Mouse (Mus musculus): ENCODE results near the gene Ccdc121. TPM values are rescaled to one million over a fixed set of nuclear protein-coding genes. Genes with fewer than 3 reads are reported as not detected.

The Ccdc121 gene
- polyA plus RNA-seq, 1 experiment, result not detected

DNA sequence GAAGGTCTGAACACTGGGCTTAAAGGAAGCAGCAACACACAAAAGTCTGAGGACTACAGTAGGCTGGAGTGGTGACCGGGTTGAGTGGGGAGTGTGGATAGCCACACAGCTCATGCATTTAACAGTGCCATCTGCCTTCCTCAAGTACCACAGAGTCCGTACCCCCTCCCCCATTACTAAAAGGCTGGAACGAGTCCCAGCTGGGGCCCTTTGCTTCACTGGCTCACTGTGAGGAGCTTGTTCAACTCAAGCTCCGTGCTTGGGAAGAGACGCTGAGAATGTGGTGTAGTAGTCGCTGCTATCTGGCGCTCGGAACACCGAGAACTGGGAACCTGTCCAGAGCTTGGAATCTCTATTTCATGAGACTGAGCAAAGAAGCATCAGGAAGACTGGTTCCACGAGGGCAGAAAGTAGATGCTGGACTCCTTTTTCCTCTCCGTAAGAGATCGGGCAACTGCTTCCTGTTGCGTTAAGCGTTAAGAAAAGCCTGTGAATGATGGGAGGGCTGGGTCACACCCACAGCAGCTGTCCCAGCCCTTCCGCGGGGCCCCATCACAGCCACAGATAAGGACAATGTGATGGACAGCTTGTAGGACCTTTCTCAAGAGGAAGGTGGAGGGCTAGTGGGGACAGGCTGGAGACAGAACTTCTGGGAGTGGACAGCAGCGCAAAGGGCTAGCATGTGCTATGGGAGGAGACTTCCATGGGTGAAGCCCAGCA, 44.5 kb downstream of the Ccdc121 start:
- H3K4me3 ChIP-seq (ENCODE audit: insufficient read depth, low read length), result no peak overlapping the region
- TF ChIP-seq POLR2A (IDR thresholded peaks at IDR 0.05; ENCODE audit: low read depth, low read length), result no peak
- no peak for TF ChIP-seq CTCF (IDR thresholded peaks at IDR 0.05; ENCODE audit: borderline replicate concordance, insufficient read depth, low read length)
- H3K4me1 ChIP-seq (ENCODE audit: control insufficient read depth, insufficient read depth, low read length), result no peaks in the 10 kb centered on the region
- H3K27ac ChIP-seq (ENCODE audit: insufficient read depth, low read length), result no peak overlapping the region

DNA sequence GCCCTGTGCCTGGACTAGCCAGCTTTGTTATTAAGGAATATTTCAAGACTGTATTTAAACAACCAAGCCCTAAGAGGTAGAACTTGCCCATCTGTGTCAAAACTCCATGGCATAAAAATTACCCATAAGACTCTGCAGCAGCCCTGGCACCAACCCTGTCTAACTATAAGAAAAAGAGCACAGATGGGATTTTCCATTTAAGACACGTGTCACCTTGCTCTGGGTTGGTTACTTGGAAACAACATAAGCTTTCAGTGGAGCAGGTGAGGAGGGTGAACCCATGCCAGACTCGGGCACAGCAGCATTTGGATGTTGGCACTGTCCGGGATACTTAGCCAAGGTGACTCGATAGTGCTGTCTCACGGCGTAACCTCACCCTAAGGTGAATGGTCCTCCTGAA, 45.2 kb downstream of the Ccdc121 start:
- Histone ChIP-seq H3K27ac (ENCODE audit: insufficient read depth, low read length) (no peak overlapping the region), H3K4me3 (ENCODE audit: insufficient read depth, low read length) (no peak overlapping the region), H3K4me1 (ENCODE audit: control insufficient read depth, insufficient read depth, low read length) (no peaks in the 10 kb centered on the region)
- TF ChIP-seq POLR2A (IDR thresholded peaks at IDR 0.05; ENCODE audit: low read depth, low read length) (no peak), CTCF (IDR thresholded peaks at IDR 0.05; ENCODE audit: borderline replicate concordance, insufficient read depth, low read length) (no peak)

DNA sequence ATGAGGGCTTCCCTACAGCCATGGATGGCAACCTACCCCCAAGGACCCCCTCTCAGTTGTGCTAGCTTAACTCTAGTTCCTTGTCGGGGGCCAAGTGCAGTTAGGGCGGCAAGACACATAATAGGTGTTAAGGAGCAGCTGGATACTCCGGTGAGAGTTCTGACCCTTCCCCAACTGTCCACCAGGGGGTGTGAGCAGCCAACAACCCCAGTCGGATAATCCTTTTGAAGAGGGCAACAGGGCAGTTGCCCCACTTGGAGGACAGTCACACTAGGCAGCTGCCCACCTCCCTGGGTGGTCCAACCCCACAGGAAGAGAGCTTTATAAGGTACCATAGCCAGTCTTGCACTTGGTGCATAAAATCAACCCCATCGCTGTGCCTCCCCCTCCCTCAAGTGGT, 46.2 kb downstream of the Ccdc121 start:
- H3K4me3 ChIP-seq (ENCODE audit: insufficient read depth, low read length), result no peak overlapping the region
- no peaks in the 10 kb centered on the region for H3K4me1 ChIP-seq (ENCODE audit: control insufficient read depth, insufficient read depth, low read length)
- no peak overlapping the region for H3K27ac ChIP-seq (ENCODE audit: insufficient read depth, low read length)
- no peak for TF ChIP-seq CTCF (IDR thresholded peaks at IDR 0.05; ENCODE audit: borderline replicate concordance, insufficient read depth, low read length)
- TF ChIP-seq POLR2A (IDR thresholded peaks at IDR 0.05; ENCODE audit: low read depth, low read length), result no peak

DNA sequence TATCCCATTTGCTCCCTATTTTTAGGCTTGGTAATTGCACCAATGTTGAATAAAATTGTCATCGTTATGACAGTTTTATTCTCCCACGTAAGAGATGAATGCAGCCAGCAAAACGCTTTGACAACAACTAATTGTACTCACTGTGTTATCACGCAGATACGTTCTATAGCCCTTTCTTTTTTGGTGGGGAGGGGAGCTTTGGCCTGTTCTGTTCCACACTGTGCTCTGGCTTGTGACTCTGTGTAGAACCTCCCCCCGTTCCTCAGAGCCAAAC, 48.4 kb downstream of the Ccdc121 start:
- Histone ChIP-seq H3K4me3 (ENCODE audit: insufficient read depth, low read length) (no peak overlapping the region), H3K4me1 (ENCODE audit: control insufficient read depth, insufficient read depth, low read length) (no peaks in the 10 kb centered on the region), H3K27ac (ENCODE audit: insufficient read depth, low read length) (no peak overlapping the region)
- no peak for TF ChIP-seq POLR2A (IDR thresholded peaks at IDR 0.05; ENCODE audit: low read depth, low read length)
- TF ChIP-seq CTCF (IDR thresholded peaks at IDR 0.05; ENCODE audit: borderline replicate concordance, insufficient read depth, low read length), result no peak

DNA sequence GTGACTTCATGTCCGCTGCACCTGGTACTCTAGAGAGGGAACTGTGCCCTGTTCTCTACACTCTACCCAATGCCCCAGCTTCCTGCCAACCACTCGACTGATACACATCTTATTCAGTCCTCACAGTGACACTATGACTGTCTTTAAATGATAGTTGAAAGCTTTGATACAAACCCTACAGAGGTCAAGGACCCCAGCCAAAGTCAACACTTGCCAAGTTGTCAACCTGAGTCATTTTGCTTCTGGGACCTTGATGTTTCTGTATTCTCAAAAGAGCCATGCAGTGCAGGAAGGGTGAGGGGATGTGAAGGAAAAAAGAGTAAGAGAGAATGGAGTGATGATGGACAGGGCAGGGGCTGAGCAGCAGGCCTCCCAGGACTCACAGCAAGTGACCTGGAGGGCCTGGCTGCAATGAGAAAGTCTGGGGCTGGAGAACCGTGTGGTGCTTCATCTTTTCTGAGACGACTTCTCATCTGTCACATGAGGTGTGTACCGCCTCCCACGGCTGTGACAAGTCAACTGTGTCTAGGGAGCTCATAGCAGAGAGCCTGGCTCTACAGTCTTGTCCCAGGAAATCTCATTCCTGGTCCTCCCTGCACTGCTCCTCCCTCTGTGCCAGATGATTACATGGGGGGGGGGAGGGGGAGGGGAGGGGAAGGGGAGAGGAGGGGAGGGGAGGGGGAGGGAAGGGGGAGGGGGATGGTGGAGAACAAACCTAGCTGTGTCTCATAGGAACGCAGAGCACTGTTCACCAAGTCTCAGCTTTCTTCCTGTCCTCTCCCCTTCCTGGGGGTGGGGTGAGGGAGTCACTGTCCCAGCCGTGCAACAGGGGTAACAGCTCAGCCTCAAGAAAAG, 49.0 kb downstream of the Ccdc121 start:
- no peaks in the 10 kb centered on the region for H3K4me1 ChIP-seq (ENCODE audit: control insufficient read depth, insufficient read depth, low read length)
- H3K4me3 ChIP-seq (ENCODE audit: insufficient read depth, low read length), result no peak overlapping the region
- no peak for TF ChIP-seq CTCF (IDR thresholded peaks at IDR 0.05; ENCODE audit: borderline replicate concordance, insufficient read depth, low read length)
- no peak overlapping the region for H3K27ac ChIP-seq (ENCODE audit: insufficient read depth, low read length)

DNA sequence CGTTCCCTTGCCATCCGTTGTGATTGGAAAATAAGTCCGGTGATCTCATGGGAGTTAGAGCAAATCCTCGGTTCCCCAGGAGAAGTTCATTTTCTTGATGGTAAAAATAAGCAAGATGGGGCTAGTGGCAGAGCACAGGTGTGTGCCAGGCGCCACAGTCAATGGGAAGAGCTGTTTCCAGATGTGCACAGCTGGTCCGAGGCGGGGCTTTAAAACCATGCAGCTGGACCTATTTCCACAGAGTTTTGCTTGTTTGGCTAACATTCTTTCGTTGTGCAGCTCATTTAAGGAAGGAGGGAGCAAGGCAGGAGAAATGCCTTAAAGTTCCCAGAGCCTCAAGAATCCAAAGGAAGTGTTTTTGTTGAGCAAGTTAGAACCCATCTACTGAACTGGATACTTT, 49.8 kb downstream of the Ccdc121 start:
- no peaks in the 10 kb centered on the region for H3K4me1 ChIP-seq (ENCODE audit: control insufficient read depth, insufficient read depth, low read length)
- TF ChIP-seq CTCF (IDR thresholded peaks at IDR 0.05; ENCODE audit: borderline replicate concordance, insufficient read depth, low read length) (no peak), POLR2A (IDR thresholded peaks at IDR 0.05; ENCODE audit: low read depth, low read length) (no peak)
- H3K27ac ChIP-seq (ENCODE audit: insufficient read depth, low read length), result no peak overlapping the region
- no peak overlapping the region for H3K4me3 ChIP-seq (ENCODE audit: insufficient read depth, low read length)

DNA sequence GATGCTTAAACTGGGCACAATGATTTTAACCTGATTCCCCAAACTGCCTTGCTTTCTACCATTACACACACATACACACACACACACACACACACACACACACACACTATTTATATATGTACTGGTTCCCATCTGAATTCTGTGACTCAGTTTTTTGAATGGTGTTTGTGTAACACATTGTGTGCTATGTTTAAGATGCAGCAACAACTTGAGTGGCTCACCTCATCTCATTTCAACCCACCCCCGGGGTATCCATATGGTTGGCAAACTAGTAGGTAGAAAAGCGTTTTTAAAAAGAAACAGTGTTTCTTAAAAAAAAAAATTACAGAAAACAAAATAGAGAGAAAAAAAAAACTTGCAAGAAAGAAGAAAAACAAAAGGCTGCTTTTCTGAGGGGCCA, 51.0 kb downstream of the Ccdc121 start:
- Histone ChIP-seq H3K4me1 (ENCODE audit: control insufficient read depth, insufficient read depth, low read length) (no peaks in the 10 kb centered on the region), H3K27ac (ENCODE audit: insufficient read depth, low read length) (no peak overlapping the region), H3K4me3 (ENCODE audit: insufficient read depth, low read length) (no peak overlapping the region)
- TF ChIP-seq CTCF (IDR thresholded peaks at IDR 0.05; ENCODE audit: borderline replicate concordance, insufficient read depth, low read length) (no peak), POLR2A (IDR thresholded peaks at IDR 0.05; ENCODE audit: low read depth, low read length) (no peak)

Other genes starting within 250 kb of the Ccdc121 start
- not detected in 2 replicates for gene Cnih3, start 158.8 kb downstream of the Ccdc121 start, polyA plus RNA-seq (2011; ENCODE audit: insufficient read length, low read depth, missing spikeins)
- not detected in 2 replicates for gene Dnah14, start 65.1 kb upstream of the Ccdc121 start, polyA plus RNA-seq (2011; ENCODE audit: insufficient read length, low read depth, missing spikeins)

All from embryonic fibroblast, embryonic 13.5 days (primary cell).